Mouse (Mus musculus): ENCODE measurements around the gene Dock9.

DNA sequence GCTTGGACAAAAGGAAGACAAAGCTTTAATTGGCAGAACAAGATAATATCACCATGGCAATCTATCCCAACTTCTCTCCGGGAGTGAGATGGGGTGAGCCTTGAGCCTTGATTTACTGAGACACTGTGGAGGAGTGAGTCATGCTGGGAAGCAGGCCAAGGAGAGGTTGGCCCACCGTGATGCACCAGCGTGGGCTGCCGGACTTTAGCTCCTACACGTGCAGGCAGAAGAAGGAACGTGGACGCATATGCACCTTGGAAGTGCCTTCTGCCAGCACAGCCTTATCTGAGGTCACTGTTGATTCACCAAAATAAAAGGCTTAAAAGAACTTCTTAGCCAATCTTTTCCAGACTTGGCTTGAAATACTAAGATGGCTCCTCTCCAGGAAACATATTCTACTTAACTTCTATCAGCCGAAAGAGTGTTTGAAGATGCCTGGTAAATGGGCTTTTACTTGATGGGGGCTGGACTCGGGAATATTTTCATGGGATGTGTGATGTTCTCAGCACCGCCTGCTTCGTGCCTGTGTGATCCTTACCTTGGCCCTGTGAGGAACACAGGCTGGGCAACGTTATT is 160.6 kb downstream of the Dock9 start:
- TF ChIP-seq CTCF (IDR thresholded peaks at IDR 0.05; ENCODE audit: low read depth) (no peak), EP300 (IDR thresholded peaks at IDR 0.05; ENCODE audit: low read depth) (no peak)

Measured in heart, postnatal 0 days (tissue).